ENCODE assay signal across 11 mouse cellular contexts in genomic region chr9:102977090-102977489, GRCm38 (mm10). TPM values are rescaled to one million over a fixed set of nuclear protein-coding genes. Genes with fewer than 3 reads are reported as not detected.
"Had no signal": no experiment of that assay in that cellular context is flagged by ENCODE, and none has a peak within 500 bp of the region (broad histone marks: within the 10 kb centered on the region; RNA-seq: fewer than 3 reads in every experiment).

No protein-coding gene starts in this region.

- H3K9ac ChIP-seq: liver, embryonic 14.5 days; neural tube, embryonic 13.5 days had no signal

- H3K4me3 ChIP-seq: midbrain, embryonic 10.5 days; neural tube, embryonic 13.5 days had no signal

- H3K36me3 ChIP-seq: midbrain, embryonic 10.5 days; neural tube, embryonic 13.5 days had no signal

- H3K9me3 ChIP-seq: midbrain, embryonic 10.5 days; neural tube, embryonic 13.5 days had no signal

- DNase-seq: lung, postnatal 10 days; retina, postnatal 1 day; right cerebral cortex, postnatal 4 days; thymus, adult 2 months; thymus, postnatal 25 days had no signal

- ATAC-seq: inflammation-experienced regulatory T-cells, adult 6 months; midbrain, embryonic 16.5 days had no signal

- H3K27ac ChIP-seq: liver, embryonic 14.5 days; midbrain, embryonic 10.5 days; neural tube, embryonic 13.5 days had no signal

- H3K27me3 ChIP-seq: neural tube, embryonic 13.5 days had no signal

- H3K4me2 ChIP-seq: neural tube, embryonic 13.5 days had no signal

RNA-seq across cellular contexts. Expression of gene Slco2a1, which starts 11.4 kb away (rescaled TPM):
- total RNA-seq: megakaryocyte, adult 5-6 weeks had no signal
